Mouse (Mus musculus) heart, postnatal 0 days (tissue): ENCODE measurements at regions not wholly inside any gene's neighbourhood (a gene's known extent, or its start where the extent isn't known, plus 50 kb on each side); places are given as distances from the start of the nearest gene placed in this dataset.

Experiments
- CTCF ChIP-seq: IDR thresholded peaks from 2 replicates; pipeline ENCODE4 v1.5.1; 2016; ENCODE audit warnings: antibody characterized with exemption, control low read depth, low read depth
- EP300 ChIP-seq: IDR thresholded peaks from 2 replicates; pipeline ENCODE4 v1.6.1; 2016; ENCODE audit warnings: antibody characterized with exemption, low read depth

DNA sequence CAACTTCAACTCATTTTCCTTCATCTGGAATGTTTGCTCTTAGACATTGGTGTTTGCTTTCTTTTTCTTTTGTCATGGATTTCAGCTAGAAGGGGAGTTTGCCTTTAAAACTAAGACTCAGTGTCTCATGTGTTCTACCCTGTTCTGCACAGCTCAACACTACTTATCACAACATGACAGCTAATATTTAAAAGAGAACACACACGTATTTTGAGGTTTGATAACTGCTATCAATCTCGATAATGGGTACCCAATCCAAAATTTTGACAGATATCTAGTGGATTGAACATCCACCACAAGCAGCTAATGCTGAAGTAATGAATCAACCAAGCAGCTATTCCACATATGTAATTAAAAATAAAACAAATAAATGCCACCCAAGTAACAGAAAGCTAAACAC, 61.2 kb upstream of the 1700008P02Rik start:
- TF ChIP-seq EP300 (no peak), CTCF (no peak)
